Mouse (Mus musculus): ENCODE data around the gene Lrrd1.

GRCm38 (mm10) chr5:3834107-3834506, 10.9 kb upstream of the Lrrd1 start:
- no peak for TF ChIP-seq ZNF384 (IDR thresholded peaks at IDR 0.05; ENCODE audit: low read depth, low read length)
- no peak for TF ChIP-seq POLR2A (IDR thresholded peaks at IDR 0.05; ENCODE audit: control insufficient read depth in 1 of 2, insufficient read depth in 1 of 2, low read depth in 1 of 2, low read length in 2 of 2, poor library complexity in 1 of 2)
- no peak for TF ChIP-seq USF1 (IDR thresholded peaks at IDR 0.05; ENCODE audit: low read depth, low read length)
- no peak for TF ChIP-seq CTCF (IDR thresholded peaks at IDR 0.05 in 2 of 3, conservative IDR thresholded peaks at IDR 0.05 in 1 of 3; ENCODE audit: control insufficient read depth in 1 of 3, insufficient read depth in 1 of 3, low read depth in 2 of 3, low read length in 3 of 3, poor library complexity in 1 of 3, severe bottlenecking in 1 of 3)
- peak; percentile 61 for TF ChIP-seq GATA1 (IDR thresholded peaks at IDR 0.05; ENCODE audit: low read depth, low read length)
- peak; percentile 50 to 69; a peak in 3 of 4 replicates for TF ChIP-seq EP300 (IDR thresholded peaks at IDR 0.05; ENCODE audit: low read depth in 1 of 2, low read length in 2 of 2)
- TF ChIP-seq TAL1 (IDR thresholded peaks at IDR 0.05; ENCODE audit: low read length) = no peak
- TF ChIP-seq MAZ (IDR thresholded peaks at IDR 0.05; ENCODE audit: low read depth, low read length) = no peak
